Comparison of ENCODE assay signal across 28 mouse cellular contexts in the genomic region with DNA sequence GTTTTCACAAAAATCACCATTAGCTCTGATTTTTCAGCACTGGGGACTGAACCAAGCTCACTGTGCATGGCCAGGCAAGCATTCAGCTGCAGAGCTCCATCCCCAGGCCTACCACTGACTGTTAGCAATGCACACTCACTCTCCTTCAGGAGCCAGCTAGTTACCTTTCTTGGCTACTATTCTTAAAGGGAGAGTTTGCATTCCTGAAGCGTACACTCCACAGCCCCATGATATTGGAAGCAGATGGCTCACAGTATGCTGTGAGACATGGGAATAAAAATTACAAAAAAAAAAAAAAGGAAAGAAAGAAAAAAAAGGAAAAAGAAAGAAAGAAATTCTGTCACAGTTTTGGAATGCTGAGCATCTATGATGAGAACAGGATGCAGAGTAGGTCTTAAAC.
A peak's percentile ranks its signal among the peaks of the same experiment; 100 is the strongest.
DNase-seq lines count a peak whose midpoint lies in the region; ATAC-seq and TF ChIP-seq lines count a peak whose summit lies in the region.
"Had no signal": no experiment of that assay in that cellular context is flagged by ENCODE, and none has a peak within 500 bp of the region (broad histone marks: within the 10 kb centered on the region; RNA-seq: fewer than 3 reads in every experiment).

No protein-coding gene starts in this region.

- intact Hi-C loops in gastrocnemius, postnatal 14 days (cut with DNase I; ENCODE audit: low total_unique reads), result no loop called here

- TF ChIP-seq POLR2A in limb, embryonic 14.5 days (IDR thresholded peaks at IDR 0.05; ENCODE audit: borderline replicate concordance, extremely low read depth, insufficient read depth, insufficient read length), result no peak

- H3K27me3 ChIP-seq in forebrain, embryonic 13.5 days, result no peaks in the 10 kb centered on the region
- no peaks in the 10 kb centered on the region for H3K27me3 ChIP-seq in forebrain, embryonic 11.5 days (ENCODE audit: control insufficient read depth, insufficient read depth, low read length)
- H3K27me3 ChIP-seq in limb, embryonic 12.5 days, result no peaks in the 10 kb centered on the region
- no peaks in the 10 kb centered on the region for H3K27me3 ChIP-seq in limb, embryonic 10.5 days (ENCODE audit: low read depth, poor library complexity, severe bottlenecking)
- no peaks in the 10 kb centered on the region for H3K27me3 ChIP-seq in embryonic facial prominence, embryonic 15.5 days
- no peaks in the 10 kb centered on the region for H3K27me3 ChIP-seq in limb, embryonic 14.5 days (ENCODE audit: control insufficient read depth, insufficient read depth, low read length)
- H3K27me3 ChIP-seq: heart, embryonic 15.5 days; hindbrain, embryonic 12.5 days; neural tube, embryonic 13.5 days; Patski had no signal

- peaks cover 7% of the 10 kb centered on the region for H3K4me1 ChIP-seq in forebrain, embryonic 13.5 days
- H3K4me1 ChIP-seq in forebrain, embryonic 11.5 days (replicated peaks; ENCODE audit: control insufficient read depth, insufficient read depth, low read length), result no peaks in the 10 kb centered on the region
- H3K4me1 ChIP-seq in limb, embryonic 12.5 days (replicated peaks), result peaks cover 19% of the 10 kb centered on the region
- peaks cover 7% of the 10 kb centered on the region for H3K4me1 ChIP-seq in limb, embryonic 10.5 days
- H3K4me1 ChIP-seq in embryonic facial prominence, embryonic 15.5 days, result peaks cover 15% of the 10 kb centered on the region
- peaks cover 13% of the 10 kb centered on the region for H3K4me1 ChIP-seq in limb, embryonic 14.5 days (ENCODE audit: control insufficient read depth, insufficient read depth, low read length)

- no peaks in the 10 kb centered on the region for H3K36me3 ChIP-seq in forebrain, embryonic 13.5 days (ENCODE audit: poor library complexity, severe bottlenecking)
- H3K36me3 ChIP-seq in forebrain, embryonic 11.5 days (ENCODE audit: control insufficient read depth, insufficient read depth, low read length), result no peaks in the 10 kb centered on the region
- no peaks in the 10 kb centered on the region for H3K36me3 ChIP-seq in limb, embryonic 12.5 days
- H3K36me3 ChIP-seq in limb, embryonic 10.5 days, result no peaks in the 10 kb centered on the region
- no peaks in the 10 kb centered on the region for H3K36me3 ChIP-seq in embryonic facial prominence, embryonic 15.5 days
- no peaks in the 10 kb centered on the region for H3K36me3 ChIP-seq in limb, embryonic 14.5 days (ENCODE audit: control insufficient read depth, insufficient read depth, low read length)
- H3K36me3 ChIP-seq: G1E; heart, embryonic 10.5 days; heart, embryonic 15.5 days; hindbrain, embryonic 12.5 days; neural tube, embryonic 13.5 days had no signal

- H3K4me3 ChIP-seq in forebrain, embryonic 13.5 days, result no peak overlapping the region
- no peak overlapping the region for H3K4me3 ChIP-seq in forebrain, embryonic 11.5 days (ENCODE audit: low read depth, low read length)
- H3K4me3 ChIP-seq in limb, embryonic 12.5 days (replicated peaks), result no peak overlapping the region
- no peak overlapping the region for H3K4me3 ChIP-seq in limb, embryonic 10.5 days
- no peak overlapping the region for H3K4me3 ChIP-seq in embryonic facial prominence, embryonic 15.5 days (replicated peaks)
- no peak overlapping the region for H3K4me3 ChIP-seq in limb, embryonic 14.5 days (replicated peaks; ENCODE audit: low read length)
- H3K4me3 ChIP-seq: heart, embryonic 10.5 days; heart, embryonic 15.5 days; hindbrain, embryonic 12.5 days; neural tube, embryonic 13.5 days had no signal

- peaks cover 5% of the 10 kb centered on the region; the same call in 1 of the 2 replicates for H3K9me3 ChIP-seq in forebrain, embryonic 13.5 days (replicated peaks)
- H3K9me3 ChIP-seq in forebrain, embryonic 11.5 days (ENCODE audit: control insufficient read depth, low read length), result no peaks in the 10 kb centered on the region
- no peaks in the 10 kb centered on the region for H3K9me3 ChIP-seq in limb, embryonic 12.5 days
- H3K9me3 ChIP-seq in limb, embryonic 10.5 days (replicated peaks), result no peaks in the 10 kb centered on the region
- H3K9me3 ChIP-seq in embryonic facial prominence, embryonic 15.5 days (replicated peaks), result no peaks in the 10 kb centered on the region
- no peaks in the 10 kb centered on the region for H3K9me3 ChIP-seq in limb, embryonic 14.5 days (ENCODE audit: control insufficient read depth, low read length)
- H3K9me3 ChIP-seq: G1E; heart, embryonic 10.5 days; heart, embryonic 15.5 days; hindbrain, embryonic 12.5 days; neural tube, embryonic 13.5 days had no signal

- no peak for DNase-seq in forebrain, embryonic 11.5 days (ENCODE audit: low spot score)
- DNase-seq in limb, embryonic 10.5 days (ENCODE audit: low spot score), result no peak
- DNase-seq in limb, embryonic 14.5 days (ENCODE audit: low spot score), result peak; percentile 33
- DNase-seq in gastrocnemius, postnatal 14 days, result no peak
- no peak for DNase-seq in urinary bladder, postnatal 10 days (ENCODE audit: low spot score)
- DNase-seq: adrenal gland, postnatal 10 days; cerebellum, adult 11 months; cerebellum, adult 9-10 months; cerebellum, postnatal 36 days; gastrocnemius, postnatal 10 days; kidney, adult 9 months; kidney, postnatal 10 days; liver; lung, embryonic 14.5 days; retina, postnatal 1 day; right cerebral cortex, postnatal 14 days had no signal

- H3K4me2 ChIP-seq in forebrain, embryonic 13.5 days, result no peak overlapping the region
- H3K4me2 ChIP-seq in forebrain, embryonic 11.5 days (ENCODE audit: low read depth, low read length, severe bottlenecking), result no peak overlapping the region
- no peak overlapping the region for H3K4me2 ChIP-seq in limb, embryonic 12.5 days
- no peak overlapping the region for H3K4me2 ChIP-seq in embryonic facial prominence, embryonic 15.5 days (replicated peaks)
- no peak overlapping the region for H3K4me2 ChIP-seq in limb, embryonic 14.5 days (replicated peaks; ENCODE audit: low read depth, low read length, severe bottlenecking)
- H3K4me2 ChIP-seq: heart, embryonic 15.5 days; hindbrain, embryonic 12.5 days; lung, embryonic 14.5 days; midbrain, embryonic 11.5 days; neural tube, embryonic 13.5 days had no signal

- no peak overlapping the region for H3K9ac ChIP-seq in forebrain, embryonic 13.5 days
- H3K9ac ChIP-seq in forebrain, embryonic 11.5 days (ENCODE audit: low read length), result no peak overlapping the region
- H3K9ac ChIP-seq in limb, embryonic 12.5 days (replicated peaks), result no peak overlapping the region
- H3K9ac ChIP-seq in embryonic facial prominence, embryonic 15.5 days, result no peak overlapping the region
- H3K9ac ChIP-seq in limb, embryonic 14.5 days (ENCODE audit: low read depth, low read length, severe bottlenecking), result no peak overlapping the region
- H3K9ac ChIP-seq: heart, embryonic 15.5 days; hindbrain, embryonic 12.5 days; liver, embryonic 14.5 days; lung, embryonic 14.5 days; neural tube, embryonic 13.5 days had no signal

- 77% methylated on average over 1 of the region's 1 CpGs for WGBS in forebrain, embryonic 13.5 days
- 72% methylated on average over 1 of the region's 1 CpGs for WGBS in forebrain, embryonic 11.5 days
- 37% methylated on average over 1 of the region's 1 CpGs for WGBS in limb, embryonic 12.5 days
- 63% methylated on average over 1 of the region's 1 CpGs for WGBS in limb, embryonic 10.5 days
- 48% methylated on average over 1 of the region's 1 CpGs for whole genome bisulfite sequencing in embryonic facial prominence, embryonic 15.5 days
- 30% methylated on average over 1 of the region's 1 CpGs for WGBS in limb, embryonic 14.5 days

- ATAC-seq in forebrain, embryonic 13.5 days, result peak; percentile 50; the same call in 1 of the 2 replicates
- no peak for ATAC-seq in forebrain, embryonic 11.5 days (replicated peaks; ENCODE audit: low FRiP score)
- ATAC-seq in limb, embryonic 12.5 days (ENCODE audit: insufficient number of reproducible peaks, insufficient read depth, low FRiP score, low TSS enrichment, low read depth), result no peak
- no peak for ATAC-seq in embryonic facial prominence, embryonic 15.5 days (ENCODE audit: insufficient number of reproducible peaks, low FRiP score, low TSS enrichment, low read depth)
- ATAC-seq in limb, embryonic 14.5 days (ENCODE audit: low FRiP score, low read depth), result peak; percentile 42; the same call in 1 of the 2 replicates
- ATAC-seq: intestine, postnatal 0 days; Patski had no signal

- no peak overlapping the region; the same call in 1 of the 2 replicates for H3K27ac ChIP-seq in forebrain, embryonic 13.5 days
- H3K27ac ChIP-seq in forebrain, embryonic 11.5 days (ENCODE audit: low read depth, low read length), result no peak overlapping the region
- H3K27ac ChIP-seq in limb, embryonic 12.5 days, result peak overlapping the region; percentile 80
- H3K27ac ChIP-seq in limb, embryonic 10.5 days, result no peak overlapping the region; the same call in 1 of the 2 replicates
- peak overlapping the region; percentile 60 for H3K27ac ChIP-seq in embryonic facial prominence, embryonic 15.5 days (replicated peaks)
- H3K27ac ChIP-seq in limb, embryonic 14.5 days (replicated peaks; ENCODE audit: low read depth, low read length), result 0 out of 2 replicates have a peak overlapping the region, but pooled peaks have one; percentile 33
- H3K27ac ChIP-seq: heart, embryonic 10.5 days; heart, embryonic 15.5 days; liver, embryonic 14.5 days; neural tube, embryonic 13.5 days had no signal

Comparison
In these comparisons a context has a peak if more than half of its experiments do, and no peak if none do; other contexts are left out.
1. ATAC-seq: peak in forebrain, embryonic 13.5 days (single experiment) and limb, embryonic 14.5 days (single experiment); none in forebrain, embryonic 11.5 days (single experiment), limb, embryonic 12.5 days (single experiment) and embryonic facial prominence, embryonic 15.5 days (single experiment).
2. H3K27ac ChIP-seq: peak in limb, embryonic 12.5 days (single experiment), embryonic facial prominence, embryonic 15.5 days (single experiment) and limb, embryonic 14.5 days (single experiment); none in forebrain, embryonic 13.5 days (single experiment), forebrain, embryonic 11.5 days (single experiment) and limb, embryonic 10.5 days (single experiment).